Mouse (Mus musculus) gastrocnemius, adult 2 months (tissue): ENCODE measurements around the gene Noct. TPM values are rescaled to one million over a fixed set of nuclear protein-coding genes. Genes with fewer than 3 reads are reported as not detected.

Experiments used
- DNase-seq: peaks from one replicate; pipeline ENCODE4 v3.0.0; 2022
- H3K27ac ChIP-seq: fragments of 200-600 bp; 2 replicates; pipeline ENCODE4 v1.8.1; 2022; ENCODE audit warnings: mild to moderate bottlenecking
- H3K4me3 ChIP-seq: fragments of 200-600 bp; 2 replicates; pipeline ENCODE4 v1.8.1; 2022; ENCODE audit warnings: mild to moderate bottlenecking, moderate library complexity
- CTCF ChIP-seq: fragments of 200-600 bp; IDR thresholded peaks from 2 replicates; pipeline ENCODE4 v1.8.1; 2022; ENCODE audit warnings: antibody characterized with exemption, mild to moderate bottlenecking, moderate library complexity
- intact Hi-C: fragments of 180-260 bp; cut with DNase I; formaldehyde crosslinking; loops from one replicate; pipeline ENCODE4 v1.15.1; 2025
- total RNA-seq, 2 experiments: library from RNA; stranded (reverse); gene quantifications; 2 replicates each; pipeline ENCODE4 v1.2.3; 2021

The Noct gene
- total RNA-seq, 2 experiments from 2014 or later: 23.7 to 34.3 TPM

- peak overlapping the region; percentile 93; the same call in 1 of the 2 replicates for H3K27ac ChIP-seq
- peak; percentile 77 for DNase-seq
- intact Hi-C loops: no loop called here
- no peak overlapping the region for H3K4me3 ChIP-seq
- TF ChIP-seq CTCF: peak; percentile 60
Measured at GRCm38 (mm10) chr3:51228038-51228820, 4.0 kb downstream of the Noct start.

- no peak for DNase-seq
- H3K27ac ChIP-seq: peak overlapping the region; percentile 93; the same call in 1 of the 2 replicates
- no peak overlapping the region for H3K4me3 ChIP-seq
- no peak for TF ChIP-seq CTCF
- intact Hi-C loops: no loop called here
Measured at GRCm38 (mm10) chr3:51228821-51229205, 4.6 kb downstream of the Noct start.

- Histone ChIP-seq H3K27ac (peak overlapping the region; percentile 93), H3K4me3 (no peak overlapping the region)
- TF ChIP-seq CTCF: no peak
- no peak for DNase-seq
- intact Hi-C loops: no loop called here
Measured at GRCm38 (mm10) chr3:51229226-51229625, 5.0 kb downstream of the Noct start.

GRCm38 (mm10) chr3:51230146-51230835 is 6.0 kb downstream of the Noct start:
- intact Hi-C loops: loop anchor here (5.0 kb wide), 1 partner anchor 177 kb away; the partner anchor contains the start of gene Ndufc1
- H3K27ac ChIP-seq: peak overlapping the region; percentile 93

GRCm38 (mm10) chr3:51230886-51231285 is 6.6 kb downstream of the Noct start:
- H3K4me3 ChIP-seq: no peak overlapping the region
- TF ChIP-seq CTCF: no peak
- DNase-seq: no peak
- intact Hi-C loops: loop anchor here (5.0 kb wide), 1 partner anchor 176 kb away; the partner anchor contains the start of gene Ndufc1
- H3K27ac ChIP-seq: peak overlapping the region; percentile 93

More at GRCm38 (mm10) chr3:51230146-51230835, 6.0 kb downstream of the Noct start:
- no peak overlapping the region for H3K4me3 ChIP-seq
- TF ChIP-seq CTCF: no peak
- no peak for DNase-seq

GRCm38 (mm10) chr3:51231499-51231898 is 7.3 kb downstream of the Noct start:
- Histone ChIP-seq H3K4me3 (no peak overlapping the region), H3K27ac (peak overlapping the region; percentile 93)
- no peak for TF ChIP-seq CTCF
- no peak for DNase-seq
- intact Hi-C loops: loop anchor here (5.0 kb wide), 1 partner anchor 176 kb away; the partner anchor contains the start of gene Ndufc1

- Histone ChIP-seq H3K27ac (peak overlapping the region; percentile 93), H3K4me3 (no peak overlapping the region)
- intact Hi-C loops: loop anchor here (5.0 kb wide), 1 partner anchor 175 kb away; the partner anchor contains the start of gene Ndufc1
- TF ChIP-seq CTCF: no peak
- no peak for DNase-seq
Measured at GRCm38 (mm10) chr3:51232205-51232910, 8.1 kb downstream of the Noct start.

GRCm38 (mm10) chr3:51233474-51233873 is 9.2 kb downstream of the Noct start:
- Histone ChIP-seq H3K27ac (peak overlapping the region; percentile 93), H3K4me3 (no peak overlapping the region; the same call in 1 of the 2 replicates)
- DNase-seq: peak; percentile 89
- no peak for TF ChIP-seq CTCF
- intact Hi-C loops: loop anchor here (5.0 kb wide), 1 partner anchor 174 kb away; the partner anchor contains the start of gene Ndufc1

- intact Hi-C loops: loop anchor here (5.0 kb wide), 1 partner anchor 173 kb away; the partner anchor contains the start of gene Ndufc1
- peak; percentile 91 for DNase-seq
- TF ChIP-seq CTCF: peak; percentile 98
- Histone ChIP-seq H3K27ac (peak overlapping the region; percentile 93), H3K4me3 (peak overlapping the region; percentile 38)
Measured at GRCm38 (mm10) chr3:51233918-51234751, 9.9 kb downstream of the Noct start.

- no peak for DNase-seq
- no peak for TF ChIP-seq CTCF
- peak overlapping the region; percentile 38 for H3K4me3 ChIP-seq
- H3K27ac ChIP-seq: peak overlapping the region; percentile 93
- intact Hi-C loops: loop anchor here (5.0 kb wide), 2 partner anchors 123 to 173 kb away; partner anchors contain the start of gene Ndufc1
Measured at GRCm38 (mm10) chr3:51234752-51235055, 10.5 kb downstream of the Noct start.

GRCm38 (mm10) chr3:51238515-51238914 is 14.3 kb downstream of the Noct start:
- no peak for DNase-seq
- intact Hi-C loops: loop anchor here (5.0 kb wide), 1 partner anchor 119 kb away; no protein-coding TSS in a partner anchor
- H3K4me3 ChIP-seq: no peak overlapping the region
- H3K27ac ChIP-seq: no peak overlapping the region
- no peak for TF ChIP-seq CTCF
